Mouse (Mus musculus): ENCODE measurements around the gene Zdhhc9.

The Zdhhc9 gene

DNA sequence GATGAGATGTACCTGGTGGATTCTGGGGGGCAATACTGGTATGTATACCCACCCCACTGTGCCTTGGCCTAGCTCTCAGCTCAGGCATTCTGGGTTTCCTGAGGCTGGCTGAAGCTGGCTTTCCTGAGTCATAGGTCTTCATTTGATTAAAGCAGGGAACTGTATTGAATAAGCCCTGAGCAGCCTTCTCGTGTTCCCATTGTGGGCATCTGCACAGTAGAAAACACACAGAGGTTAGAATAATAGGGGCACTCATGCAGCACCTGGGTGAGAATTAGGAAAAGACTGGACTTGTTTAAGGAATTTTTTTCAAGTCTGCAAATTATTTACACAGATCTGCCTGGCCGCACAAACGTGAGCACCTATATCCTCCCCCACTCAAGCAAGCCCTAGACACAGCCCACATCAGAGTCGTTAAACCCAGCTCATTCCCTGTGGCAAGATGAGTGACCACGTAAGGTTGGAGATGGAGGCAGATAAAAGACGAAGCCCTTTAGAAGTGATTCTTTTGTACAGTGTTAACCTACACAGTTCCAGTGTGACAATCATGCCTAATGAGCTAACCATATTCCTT is 81.7 kb downstream of the Zdhhc9 start:
- DNase-seq (ENCODE audit: low read depth): peak; percentile 25

GRCm38 (mm10) chrX:48124132-48125071 is 84.3 kb downstream of the Zdhhc9 start:
- DNase-seq (ENCODE audit: low read depth): peak; percentile 76
